Mouse (Mus musculus): ENCODE results near the gene Haus3.

DNA sequence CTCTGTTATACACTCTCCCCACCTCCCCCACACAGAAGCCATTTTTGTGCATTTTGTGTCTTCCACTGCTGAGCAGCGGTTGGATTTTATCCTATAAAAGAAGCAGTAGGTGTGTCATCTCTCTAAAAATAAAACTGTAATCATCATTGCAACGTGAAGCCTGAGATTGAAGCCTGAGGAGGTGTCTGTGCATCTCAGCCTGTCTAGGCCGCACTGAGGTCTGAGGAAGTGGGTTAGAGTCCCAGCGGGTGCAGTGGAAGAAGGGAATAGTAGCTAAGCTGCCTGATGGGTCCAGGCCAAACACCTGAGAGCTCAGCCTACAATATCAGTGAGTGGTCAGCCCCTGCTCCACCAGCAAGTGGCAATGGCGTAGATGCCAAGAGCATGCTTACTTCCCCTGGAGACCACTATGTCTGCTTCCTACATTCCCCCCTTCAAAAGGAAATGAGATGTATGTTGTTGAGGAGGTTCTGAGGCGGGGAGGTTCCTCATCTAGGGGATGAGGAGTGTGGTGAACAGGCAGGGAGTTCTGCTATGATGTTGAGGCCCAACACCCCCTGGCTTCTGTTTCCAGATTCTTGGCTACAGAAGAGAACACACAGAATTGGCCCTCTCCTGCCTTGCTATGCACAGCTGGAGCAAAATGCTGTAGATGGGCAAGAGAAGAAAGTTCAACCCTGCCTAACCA lies 25.8 kb upstream of the Haus3 start:
- TF ChIP-seq CTCF (IDR thresholded peaks at IDR 0.05): no peak
- no peak for TF ChIP-seq EP300 (IDR thresholded peaks at IDR 0.05)

Data from lung, postnatal 0 days (tissue).